Mouse (Mus musculus) liver, embryonic 14.5 days (tissue): Measurements from ENCODE around the gene Cep162.

Experiments
- CTCF ChIP-seq: IDR thresholded peaks from 2 replicates; pipeline ENCODE4 v1.5.1; 2016; ENCODE audit warnings: antibody characterized with exemption, low read depth, control low read depth
- EP300 ChIP-seq: IDR thresholded peaks from 2 replicates; pipeline ENCODE4 v1.6.1; 2016; ENCODE audit warnings: antibody characterized with exemption, low read depth

DNA sequence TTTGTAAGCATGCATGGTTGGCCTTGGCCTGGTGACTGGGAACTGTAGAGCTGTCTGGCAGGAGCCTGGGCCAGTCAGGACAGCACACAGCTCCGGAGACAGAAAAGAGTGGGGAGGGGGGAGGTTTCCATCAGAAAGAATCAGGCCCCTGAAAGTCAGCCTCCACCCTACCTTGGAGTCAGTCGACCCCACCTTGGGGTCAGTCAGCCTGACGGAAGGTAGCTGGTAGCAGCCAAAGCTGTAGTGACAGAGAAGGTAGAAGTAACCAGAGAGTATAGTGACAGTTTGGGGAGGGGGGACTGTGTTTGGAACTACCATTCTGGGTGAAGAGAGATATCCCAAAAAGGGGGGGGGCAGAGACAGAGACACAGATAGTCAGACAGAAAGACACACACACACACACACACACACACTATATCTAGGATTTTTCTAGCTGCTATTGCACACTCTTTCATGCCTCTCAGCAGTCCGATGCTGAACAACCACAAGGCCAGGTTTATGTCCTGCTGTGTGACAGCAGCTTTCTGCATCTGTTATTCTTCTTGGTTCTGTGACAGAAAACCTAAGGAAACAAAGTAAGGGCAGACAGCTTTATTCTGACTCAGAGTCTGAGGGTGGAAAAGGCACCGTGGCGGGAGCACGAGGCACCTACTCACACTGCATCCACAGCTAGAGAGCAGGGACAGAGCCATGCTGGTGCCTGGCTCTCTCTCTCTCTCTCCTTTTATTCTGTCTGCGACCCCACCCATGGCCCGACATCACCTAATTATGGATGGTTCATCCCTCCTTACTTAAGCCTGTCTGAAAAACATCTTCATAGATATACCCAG, 88.1 kb downstream of the Cep162 start:
- no peak for TF ChIP-seq EP300
- TF ChIP-seq CTCF = no peak
